Comparison of ENCODE assay signal across 8 mouse cellular contexts in the genomic region with DNA sequence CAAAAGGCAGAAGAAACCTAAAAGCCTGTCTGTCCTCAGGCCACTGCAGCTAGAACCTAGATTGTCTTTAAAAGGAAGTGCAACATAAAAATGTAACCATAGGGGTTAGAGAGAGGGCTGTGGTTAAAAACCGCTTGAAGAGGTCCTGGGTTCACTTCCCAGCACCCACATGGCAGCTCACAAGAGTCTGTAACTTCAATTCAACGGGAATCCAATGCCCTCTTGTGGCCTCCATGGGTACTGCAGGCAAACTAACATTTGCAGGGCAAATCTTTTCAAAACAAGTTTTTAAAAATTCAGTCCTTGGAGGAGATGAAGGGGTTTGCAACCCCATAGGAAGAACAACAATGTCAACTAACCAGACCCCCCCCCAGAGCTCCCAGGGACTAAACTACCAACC. TPM values are rescaled to one million over a fixed set of nuclear protein-coding genes. Genes with fewer than 3 reads are reported as not detected.
DNase-seq lines count a peak whose midpoint lies in the region; ATAC-seq and TF ChIP-seq lines count a peak whose summit lies in the region.
"Had no signal": no experiment of that assay in that cellular context is flagged by ENCODE, and none has a peak within 500 bp of the region (broad histone marks: within the 10 kb centered on the region; RNA-seq: fewer than 3 reads in every experiment).

No protein-coding gene starts in this region.

- H3K4me1 ChIP-seq in ES-Bruce4 (ENCODE audit: control insufficient read depth, insufficient read depth, low read length) = no peaks in the 10 kb centered on the region

- DNase-seq in layer of hippocampus, adult 2 months (ENCODE audit: low spot score in 2 of 2) = no peak
- DNase-seq in layer of hippocampus, adult 8-10 months (ENCODE audit: low spot score in 2 of 2) = no peak
- DNase-seq in T-cell, adult 2 months (ENCODE audit: low spot score) = peak; percentile 27
- no peak for DNase-seq in ovary, postnatal 10 days (ENCODE audit: low spot score)
- no peak for DNase-seq in urinary bladder, adult 2 months (ENCODE audit: low spot score)
- DNase-seq: right cerebral cortex, postnatal 14 days had no signal

- H3K27me3 ChIP-seq in ES-Bruce4 (ENCODE audit: control insufficient read depth, insufficient read depth, low read length, poor library complexity, severe bottlenecking) = no peaks in the 10 kb centered on the region

- TF ChIP-seq CTCF in layer of hippocampus, adult 2 months (conservative IDR thresholded peaks at IDR 0.05) = peak; percentile 76
- TF ChIP-seq CTCF in ES-Bruce4 (IDR thresholded peaks at IDR 0.05; ENCODE audit: low read depth, low read length) = peak; percentile 33

- no peak overlapping the region for H3K9ac ChIP-seq in ES-Bruce4 (ENCODE audit: low read depth, poor library complexity, severe bottlenecking)

- TF ChIP-seq POLR2A in ES-Bruce4 (IDR thresholded peaks at IDR 0.05; ENCODE audit: insufficient read depth, low read length) = no peak

- no peaks in the 10 kb centered on the region for H3K9me3 ChIP-seq in ES-Bruce4 (replicated peaks; ENCODE audit: control insufficient read depth, insufficient read depth, low read length, poor library complexity, severe bottlenecking)

- ATAC-seq in megakaryocyte, adult 5-6 weeks (ENCODE audit: poor library complexity, severe bottlenecking) = peak; percentile 20; the same call in 1 of the 2 replicates

- H3K27ac ChIP-seq in layer of hippocampus, adult 2 months = no peak overlapping the region
- H3K27ac ChIP-seq in ES-Bruce4 (ENCODE audit: insufficient read depth, low read length) = no peak overlapping the region

- H3K36me3 ChIP-seq in ES-Bruce4 (ENCODE audit: control insufficient read depth, insufficient read depth, low read length, poor library complexity, severe bottlenecking) = no peaks in the 10 kb centered on the region

- TF ChIP-seq EP300 in ES-Bruce4 (IDR thresholded peaks at IDR 0.05; ENCODE audit: insufficient read depth, low read depth, low read length) = no peak

- no peak overlapping the region for H3K4me3 ChIP-seq in layer of hippocampus, adult 2 months
- H3K4me3 ChIP-seq in ES-Bruce4 (ENCODE audit: low read depth, low read length) = no peak overlapping the region

RNA-seq across cellular contexts. Expression of gene Coq8a, which starts 31.2 kb away (rescaled TPM):
- total RNA-seq in layer of hippocampus, adult 2 months (2021) = 10 to 100 TPM; 56.1 to 65.6 TPM
- 10 to 100 TPM; 55.6 to 69.2 (median 65.8) TPM for total RNA-seq in layer of hippocampus, adult 8-10 months (2022)
- polyA plus RNA-seq in ES-Bruce4 (2011; ENCODE audit: insufficient read depth, insufficient read length, low read depth, missing spikeins) = 6.8 and 6.9 TPM in 2 replicates
- total RNA-seq in megakaryocyte, adult 5-6 weeks (2015) = 1.5 and 2.4 TPM in 2 replicates
- 0.84 and 2.4 TPM in 2 replicates for total RNA-seq in megakaryocyte, adult 5-6 weeks (2017)
- 26.5 and 33.8 TPM in 2 replicates for polyA plus RNA-seq in urinary bladder, adult 2 months (2012; rRNA removed)

RNA-seq across cellular contexts. Expression of gene Psen2, which starts 32.7 kb away (rescaled TPM):
- 10 to 100 TPM; 17.2 to 22.2 TPM for total RNA-seq in layer of hippocampus, adult 2 months (2021)
- total RNA-seq in layer of hippocampus, adult 8-10 months (2022) = 10 to 100 TPM; 21.5 to 25.9 (median 22.2) TPM
- 11.7 and 13.7 TPM in 2 replicates for polyA plus RNA-seq in ES-Bruce4 (2011; ENCODE audit: insufficient read depth, insufficient read length, low read depth, missing spikeins)
- 14.0 and 17.3 TPM in 2 replicates for total RNA-seq in megakaryocyte, adult 5-6 weeks (2015)
- total RNA-seq in megakaryocyte, adult 5-6 weeks (2017) = 13.6 and 18.9 TPM in 2 replicates
- 27.7 and 31.7 TPM in 2 replicates for polyA plus RNA-seq in urinary bladder, adult 2 months (2012; rRNA removed)

Comparison
In these comparisons a context has a peak if more than half of its experiments do, and no peak if none do; other contexts are left out.
1. RNA of gene Coq8a, which starts 31.2 kb away (total RNA-seq): 55.6 to 69.2 TPM in layer of hippocampus, adult 8-10 months and 56.1 to 65.6 TPM in layer of hippocampus, adult 2 months; 0.84 to 2.4 TPM in megakaryocyte, adult 5-6 weeks; every median in the first group is over 10 times any median in the second.